Mouse (Mus musculus): ENCODE results near the gene Fam186b. TPM values are rescaled to one million over a fixed set of nuclear protein-coding genes. Genes with fewer than 3 reads are reported as not detected.
A peak's percentile ranks its signal among the peaks of the same experiment; 100 is the strongest.

The Fam186b gene
- polyA plus RNA-seq, 1 experiment = not detected

DNA sequence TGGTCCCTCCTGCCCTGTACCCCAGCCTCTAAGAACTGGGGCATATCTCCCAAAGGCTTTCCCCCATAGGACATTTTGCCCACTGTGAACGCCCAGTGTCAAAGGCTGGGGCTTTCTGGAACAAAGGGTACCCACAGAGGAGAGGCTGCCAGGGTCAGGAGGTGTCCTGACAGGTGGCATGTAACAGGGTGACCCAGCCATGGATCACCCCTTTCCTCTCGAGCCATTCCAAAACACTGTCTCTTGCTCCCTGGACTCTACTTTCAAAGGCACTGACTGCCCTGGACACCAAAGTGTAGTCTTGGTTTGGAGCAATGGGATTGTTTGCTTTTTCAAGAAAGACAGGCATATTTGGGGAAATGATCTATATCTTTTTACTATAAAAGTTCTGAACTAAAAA is 34.6 kb upstream of the Fam186b start:
- Histone ChIP-seq H3K27ac (replicated peaks; ENCODE audit: low read depth, low read length) (peak overlapping the region; percentile 58), H3K4me3 (ENCODE audit: insufficient read depth, low read depth, low read length) (no peak overlapping the region), H3K4me1 (ENCODE audit: control insufficient read depth, insufficient read depth, insufficient read length, low read length) (peaks cover 52% of the 10 kb centered on the region)

DNA sequence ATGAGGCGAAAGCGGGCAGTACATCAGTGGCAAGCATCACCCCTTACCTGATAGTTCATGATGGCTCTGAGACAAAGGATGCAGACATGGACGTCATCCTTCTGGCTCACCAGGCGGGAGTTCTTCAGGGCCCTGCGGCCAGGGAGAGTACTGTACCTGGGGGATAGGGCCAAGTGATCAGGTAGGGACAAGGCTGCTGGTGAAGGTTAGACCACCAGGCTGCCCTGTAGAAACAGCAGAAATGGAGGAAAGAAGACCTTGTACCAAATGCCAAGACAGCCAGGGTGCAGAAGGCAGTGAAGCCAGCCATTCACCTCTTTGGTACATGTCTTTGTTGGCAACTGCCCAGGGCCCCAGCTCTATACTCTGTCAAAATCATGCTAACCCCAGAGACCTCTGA is 32.3 kb upstream of the Fam186b start:
- Histone ChIP-seq H3K27ac (replicated peaks; ENCODE audit: low read depth, low read length) (peak overlapping the region; percentile 78), H3K4me1 (ENCODE audit: control insufficient read depth, insufficient read depth, insufficient read length, low read length) (peaks cover 50% of the 10 kb centered on the region), H3K4me3 (ENCODE audit: insufficient read depth, low read depth, low read length) (no peak overlapping the region)

DNA sequence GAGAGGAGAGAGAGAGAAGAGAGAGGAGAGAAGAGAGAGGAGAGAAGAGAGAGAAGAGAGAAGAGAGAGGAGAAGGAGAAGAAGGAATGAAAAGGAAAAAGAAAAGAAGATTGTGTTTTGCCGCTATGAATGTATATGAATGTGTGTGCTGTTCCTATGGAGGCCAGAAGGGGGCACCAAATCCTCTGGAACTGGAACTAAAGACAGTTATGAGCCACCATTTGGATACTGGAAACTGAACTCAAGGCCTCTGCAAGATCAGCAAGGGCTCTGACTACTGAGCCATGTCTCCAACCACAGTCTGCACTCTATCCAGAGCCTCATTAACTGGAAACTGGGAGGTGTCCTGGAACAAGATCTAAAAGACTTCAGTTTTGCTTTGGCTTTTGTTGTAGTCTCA is 31.3 kb upstream of the Fam186b start:
- Histone ChIP-seq H3K27ac (replicated peaks; ENCODE audit: low read depth, low read length) (peak overlapping the region; percentile 78), H3K4me3 (ENCODE audit: insufficient read depth, low read depth, low read length) (no peak overlapping the region), H3K4me1 (ENCODE audit: control insufficient read depth, insufficient read depth, insufficient read length, low read length) (peaks cover 42% of the 10 kb centered on the region)

DNA sequence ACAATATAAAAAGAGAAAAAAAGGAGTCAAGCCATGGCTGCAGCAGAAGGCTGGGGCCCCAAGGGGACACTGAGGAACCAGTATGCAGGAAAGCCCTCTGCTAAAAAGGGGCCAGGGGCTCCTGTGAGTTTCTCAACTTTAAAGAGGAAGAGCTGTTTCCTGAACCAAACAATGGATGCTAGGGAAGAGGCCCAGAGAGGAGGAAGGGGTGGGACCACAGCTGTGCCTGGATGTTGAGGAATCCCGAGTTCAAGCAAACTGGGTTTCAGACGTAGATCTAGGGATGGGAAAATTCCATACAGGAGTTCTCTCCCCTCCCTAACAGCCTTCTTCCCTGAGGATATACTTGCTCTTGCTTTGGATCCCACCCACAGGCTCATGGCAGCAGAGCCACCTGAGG is 30.7 kb upstream of the Fam186b start:
- no peak overlapping the region for H3K4me3 ChIP-seq (ENCODE audit: insufficient read depth, low read depth, low read length)
- peaks cover 36% of the 10 kb centered on the region for H3K4me1 ChIP-seq (ENCODE audit: control insufficient read depth, insufficient read depth, insufficient read length, low read length)
- peak overlapping the region; percentile 78 for H3K27ac ChIP-seq (replicated peaks; ENCODE audit: low read depth, low read length)

DNA sequence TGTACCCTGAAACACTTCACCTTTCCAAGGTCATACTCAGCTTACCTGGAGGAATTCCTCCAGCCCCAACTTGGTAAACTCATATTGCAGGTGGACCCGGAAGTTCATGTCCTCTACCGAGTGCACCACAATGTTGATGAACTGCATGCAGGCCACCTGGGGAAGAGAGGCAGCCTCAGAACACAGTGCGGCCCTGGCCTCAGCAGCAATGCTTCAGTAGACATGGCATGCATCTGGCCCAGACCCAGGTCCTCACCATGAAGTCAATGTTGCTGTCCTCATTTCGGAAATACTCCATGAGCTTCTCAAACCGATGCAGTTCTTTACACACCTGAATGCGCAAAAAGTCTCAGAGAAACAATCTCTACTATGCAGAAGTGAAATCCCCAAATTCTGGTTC is 29.9 kb upstream of the Fam186b start:
- Histone ChIP-seq H3K4me3 (ENCODE audit: insufficient read depth, low read depth, low read length) (no peak overlapping the region), H3K27ac (replicated peaks; ENCODE audit: low read depth, low read length) (peak overlapping the region; percentile 69), H3K4me1 (ENCODE audit: control insufficient read depth, insufficient read depth, insufficient read length, low read length) (peaks cover 34% of the 10 kb centered on the region)

DNA sequence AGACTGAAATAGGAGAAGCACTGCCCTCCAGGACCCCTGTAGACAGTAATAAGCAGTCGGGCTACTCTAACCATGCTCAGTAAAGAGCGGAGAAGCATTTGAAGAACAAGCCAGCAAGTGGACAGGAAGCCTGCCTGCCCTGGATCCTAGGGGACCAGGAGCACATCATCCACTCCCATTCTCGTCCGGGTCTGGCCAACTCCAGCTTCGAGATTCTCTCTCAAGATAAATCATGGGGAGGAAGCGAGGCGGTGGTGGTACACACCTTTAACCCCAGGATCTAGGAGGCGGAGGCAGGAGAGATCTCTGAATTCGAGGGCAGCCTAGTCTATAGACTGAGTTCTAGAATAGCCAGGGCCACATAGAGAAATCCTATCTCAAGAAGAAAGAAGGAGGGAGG is 28.5 kb upstream of the Fam186b start:
- peak overlapping the region; percentile 69 for H3K27ac ChIP-seq (replicated peaks; ENCODE audit: low read depth, low read length)
- no peak overlapping the region for H3K4me3 ChIP-seq (ENCODE audit: insufficient read depth, low read depth, low read length)
- H3K4me1 ChIP-seq (ENCODE audit: control insufficient read depth, insufficient read depth, insufficient read length, low read length) = peaks cover 32% of the 10 kb centered on the region

DNA sequence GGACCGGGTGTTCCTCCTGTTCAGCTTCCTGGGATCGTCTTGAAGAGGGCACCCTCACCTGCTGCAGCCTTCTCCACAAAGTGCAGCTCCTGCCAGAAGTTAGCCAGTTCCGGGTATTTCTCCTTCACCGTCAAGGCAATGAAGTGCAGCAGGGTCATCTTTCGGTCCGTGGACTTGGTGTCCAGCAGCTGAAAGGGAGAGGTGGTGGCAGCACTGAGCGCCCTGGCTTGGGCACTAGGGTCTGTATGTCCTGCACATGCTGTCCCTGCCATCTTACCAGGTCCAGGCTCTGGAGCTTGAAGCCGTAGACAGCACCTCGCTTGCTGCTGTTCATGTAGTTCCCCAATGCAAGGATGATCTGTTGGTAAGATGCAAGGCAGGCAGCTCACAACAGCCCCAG is 25.3 kb upstream of the Fam186b start:
- Histone ChIP-seq H3K27ac (replicated peaks; ENCODE audit: low read depth, low read length) (peak overlapping the region; percentile 58), H3K4me3 (ENCODE audit: insufficient read depth, low read depth, low read length) (no peak overlapping the region), H3K4me1 (ENCODE audit: control insufficient read depth, insufficient read depth, insufficient read length, low read length) (peaks cover 49% of the 10 kb centered on the region)

DNA sequence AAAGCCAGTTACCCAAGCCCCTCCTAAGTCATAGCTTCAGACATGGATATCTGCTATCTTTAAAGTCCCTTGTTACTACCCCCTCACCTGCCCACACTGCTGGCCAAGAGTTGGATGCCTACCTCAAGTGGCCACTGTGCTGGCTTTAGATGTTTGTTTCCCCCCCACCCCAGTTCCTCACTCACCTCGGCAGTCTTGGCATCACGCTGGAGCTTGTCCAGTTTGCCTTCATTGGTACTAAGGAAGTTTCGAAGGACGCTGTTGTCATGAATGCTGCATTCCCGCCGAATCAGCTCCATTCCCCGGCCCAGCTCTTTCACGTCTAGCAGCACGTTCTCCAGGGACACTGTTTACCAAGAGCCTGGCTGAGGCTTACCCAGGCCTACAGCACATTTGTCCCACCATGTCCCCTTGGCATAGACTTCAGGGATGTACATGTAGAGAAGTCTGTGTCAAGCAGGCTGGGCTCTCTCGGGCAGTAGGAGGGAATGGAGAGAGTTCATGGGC is 24.5 kb upstream of the Fam186b start:
- Histone ChIP-seq H3K27ac (replicated peaks; ENCODE audit: low read depth, low read length) (peak overlapping the region; percentile 84), H3K4me1 (ENCODE audit: control insufficient read depth, insufficient read depth, insufficient read length, low read length) (peaks cover 43% of the 10 kb centered on the region), H3K4me3 (ENCODE audit: insufficient read depth, low read depth, low read length) (no peak overlapping the region)

DNA sequence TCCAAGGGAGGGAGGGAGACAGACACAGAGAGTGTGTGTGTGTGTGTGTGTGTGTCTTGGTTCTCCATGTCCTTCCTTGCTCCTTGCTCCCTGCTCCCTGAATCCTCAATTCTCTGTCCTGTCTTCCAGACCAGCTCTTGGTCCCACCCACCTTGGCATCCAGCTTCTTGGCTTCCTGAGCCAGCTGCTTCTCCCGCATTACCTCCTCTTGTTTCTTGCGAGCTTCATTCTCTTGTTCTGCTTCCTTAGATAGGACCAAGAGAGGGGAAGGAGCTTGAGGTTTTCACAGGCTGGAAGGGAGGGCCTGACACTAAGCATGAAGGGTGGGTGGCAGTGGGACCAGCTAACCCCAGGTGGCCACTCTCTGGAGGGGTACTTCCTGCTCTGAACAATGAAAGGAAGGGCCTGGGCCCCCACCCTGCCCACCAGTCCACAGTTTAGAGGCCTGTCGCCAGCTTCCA is 23.8 kb upstream of the Fam186b start:
- Histone ChIP-seq H3K27ac (replicated peaks; ENCODE audit: low read depth, low read length) (peak overlapping the region; percentile 84), H3K4me3 (ENCODE audit: insufficient read depth, low read depth, low read length) (no peak overlapping the region), H3K4me1 (ENCODE audit: control insufficient read depth, insufficient read depth, insufficient read length, low read length) (peaks cover 42% of the 10 kb centered on the region)

DNA sequence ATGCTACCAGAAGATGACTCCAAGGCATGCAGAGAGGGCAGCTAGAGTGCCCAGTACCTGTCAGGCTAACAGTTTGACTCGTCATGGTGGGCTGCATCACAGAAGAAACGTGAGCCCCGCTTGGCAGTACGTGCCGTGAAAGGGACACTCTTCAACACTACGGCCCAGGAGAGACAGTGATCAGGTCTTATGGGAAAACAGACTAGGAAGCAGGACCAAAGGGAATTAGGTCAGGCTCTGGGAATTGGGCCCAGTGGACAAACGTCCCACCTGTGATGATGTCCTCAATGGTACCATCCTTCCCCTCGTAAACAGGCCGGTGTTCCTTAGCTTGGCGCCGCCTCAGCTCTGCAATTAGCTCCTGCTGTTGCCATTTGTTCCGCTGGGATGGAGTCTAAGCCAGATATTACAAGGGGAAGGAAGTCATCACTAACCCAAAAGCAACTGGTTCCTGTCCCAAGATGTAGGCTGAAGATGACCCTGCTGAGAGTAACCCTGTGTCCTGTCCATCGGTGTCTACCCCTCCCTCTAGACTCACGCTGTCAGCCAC is 23.2 kb upstream of the Fam186b start:
- Histone ChIP-seq H3K4me1 (ENCODE audit: control insufficient read depth, insufficient read depth, insufficient read length, low read length) (peaks cover 44% of the 10 kb centered on the region), H3K27ac (replicated peaks; ENCODE audit: low read depth, low read length) (peak overlapping the region; percentile 84), H3K4me3 (ENCODE audit: insufficient read depth, low read depth, low read length) (no peak overlapping the region)

DNA sequence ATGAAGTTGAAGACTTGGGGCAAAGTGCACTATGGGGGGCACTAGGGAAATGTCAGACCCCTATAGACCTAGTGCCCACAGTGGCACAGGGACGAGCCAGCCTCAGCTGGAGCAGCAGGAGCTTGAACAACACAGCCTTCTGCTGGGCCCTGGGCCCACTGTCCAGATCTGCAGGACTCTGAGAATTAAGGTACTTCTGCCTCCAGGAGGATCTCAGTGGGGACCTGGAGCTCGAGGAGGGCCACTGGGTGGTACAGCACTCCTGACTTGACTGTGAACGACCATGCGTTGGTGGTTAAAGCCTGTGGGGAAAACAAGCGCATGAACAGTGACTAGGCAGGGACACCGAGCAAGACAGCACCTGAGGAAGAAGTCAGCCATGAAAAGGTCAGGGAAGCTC is 22.4 kb upstream of the Fam186b start:
- Histone ChIP-seq H3K4me3 (ENCODE audit: insufficient read depth, low read depth, low read length) (no peak overlapping the region), H3K4me1 (ENCODE audit: control insufficient read depth, insufficient read depth, insufficient read length, low read length) (peaks cover 46% of the 10 kb centered on the region), H3K27ac (replicated peaks; ENCODE audit: low read depth, low read length) (peak overlapping the region; percentile 84)

DNA sequence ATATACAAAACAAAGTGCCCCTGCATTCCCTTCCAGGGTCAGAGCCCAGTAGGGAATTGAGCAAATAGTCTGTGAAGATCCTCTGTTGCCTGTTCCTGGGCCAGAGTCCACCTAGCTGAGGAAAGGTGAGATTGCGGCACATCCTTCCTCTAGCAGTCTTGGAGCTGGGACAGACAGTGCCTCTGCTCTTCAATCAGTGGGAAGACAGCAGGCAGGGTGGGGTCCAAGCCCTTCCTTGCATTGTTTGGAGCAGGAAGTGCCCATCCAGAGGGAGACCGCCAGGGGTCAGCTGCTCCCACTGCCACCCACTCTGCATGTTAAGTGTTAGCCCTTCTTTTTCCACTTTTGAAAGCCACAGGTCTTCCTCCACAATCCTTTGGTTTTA is 21.6 kb upstream of the Fam186b start:
- H3K27ac ChIP-seq (replicated peaks; ENCODE audit: low read depth, low read length) = peak overlapping the region; percentile 84
- no peak overlapping the region for H3K4me3 ChIP-seq (ENCODE audit: insufficient read depth, low read depth, low read length)
- H3K4me1 ChIP-seq (ENCODE audit: control insufficient read depth, insufficient read depth, insufficient read length, low read length) = peaks cover 46% of the 10 kb centered on the region

DNA sequence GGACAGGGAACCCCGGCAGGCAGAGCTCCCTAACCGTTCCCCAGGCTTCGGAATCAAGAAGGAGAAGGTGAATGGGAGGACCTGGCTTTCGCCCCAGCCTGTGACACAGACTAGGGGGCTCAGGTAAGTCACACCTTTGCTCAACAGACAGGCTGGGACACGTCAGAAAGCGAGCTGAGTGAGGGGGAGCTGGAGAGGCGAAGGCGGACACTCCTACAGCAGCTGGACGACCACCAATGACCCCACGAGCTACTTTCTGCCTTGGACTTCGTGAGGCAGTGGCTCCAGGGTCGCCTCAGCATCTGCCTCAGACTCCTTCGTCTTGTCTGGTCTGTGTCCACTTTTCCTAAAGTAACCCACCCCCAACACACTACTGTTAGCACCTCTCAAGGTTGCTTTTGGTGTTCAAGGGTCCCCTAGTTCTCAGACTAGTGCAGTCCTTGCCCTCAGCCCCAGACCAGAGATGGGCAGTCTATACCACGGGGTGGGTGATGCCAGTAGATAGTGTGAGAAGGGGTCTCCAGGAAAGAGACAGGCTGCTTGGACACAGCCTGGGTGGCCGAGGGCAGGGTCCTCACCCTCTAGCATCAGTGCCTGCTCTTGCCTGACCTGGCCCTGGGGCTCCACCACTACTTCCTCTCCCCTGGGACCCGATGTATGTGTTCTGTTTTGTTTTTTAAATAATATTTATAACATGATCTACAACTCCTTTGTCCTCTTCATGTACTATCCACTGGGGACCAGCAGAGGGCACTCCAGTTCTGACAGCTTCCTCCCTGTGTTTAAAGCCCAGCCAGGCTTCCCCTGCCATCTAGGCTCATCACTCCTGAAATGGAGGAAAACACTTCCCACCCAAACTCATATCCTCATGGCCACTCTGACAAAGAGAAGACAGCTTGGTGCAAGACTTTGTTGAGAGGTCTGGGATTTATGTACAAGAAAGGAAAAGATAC is 20.9 kb upstream of the Fam186b start:
- Histone ChIP-seq H3K27ac (replicated peaks; ENCODE audit: low read depth, low read length) (peak overlapping the region; percentile 84), H3K4me3 (ENCODE audit: insufficient read depth, low read depth, low read length) (no peak overlapping the region), H3K4me1 (ENCODE audit: control insufficient read depth, insufficient read depth, insufficient read length, low read length) (peaks cover 46% of the 10 kb centered on the region)

DNA sequence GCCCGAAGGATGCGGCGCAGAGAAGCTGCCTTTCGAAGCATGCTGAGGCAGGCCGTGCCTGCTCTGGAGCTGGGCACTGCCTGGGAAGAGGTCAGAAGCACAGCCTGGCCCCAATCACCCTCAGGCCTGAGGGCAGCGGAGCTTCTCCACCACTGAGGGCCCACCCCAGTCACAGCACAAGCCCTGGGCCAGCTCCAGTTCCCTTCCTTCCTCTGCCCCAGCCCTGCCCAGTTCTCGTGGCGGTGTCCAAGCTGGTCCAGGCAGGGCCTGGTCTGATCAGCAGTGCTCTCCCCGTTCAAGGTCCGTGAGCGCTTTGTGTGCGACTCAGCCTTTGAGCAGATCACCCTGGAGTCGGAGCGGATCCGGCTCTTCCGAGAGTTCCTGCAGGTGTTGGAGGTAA is 19.2 kb upstream of the Fam186b start:
- H3K4me3 ChIP-seq (ENCODE audit: insufficient read depth, low read depth, low read length) = no peak overlapping the region
- H3K4me1 ChIP-seq (ENCODE audit: control insufficient read depth, insufficient read depth, insufficient read length, low read length) = peaks cover 36% of the 10 kb centered on the region
- H3K27ac ChIP-seq (replicated peaks; ENCODE audit: low read depth, low read length) = peak overlapping the region; percentile 91; the same call in 1 of the 2 replicates

DNA sequence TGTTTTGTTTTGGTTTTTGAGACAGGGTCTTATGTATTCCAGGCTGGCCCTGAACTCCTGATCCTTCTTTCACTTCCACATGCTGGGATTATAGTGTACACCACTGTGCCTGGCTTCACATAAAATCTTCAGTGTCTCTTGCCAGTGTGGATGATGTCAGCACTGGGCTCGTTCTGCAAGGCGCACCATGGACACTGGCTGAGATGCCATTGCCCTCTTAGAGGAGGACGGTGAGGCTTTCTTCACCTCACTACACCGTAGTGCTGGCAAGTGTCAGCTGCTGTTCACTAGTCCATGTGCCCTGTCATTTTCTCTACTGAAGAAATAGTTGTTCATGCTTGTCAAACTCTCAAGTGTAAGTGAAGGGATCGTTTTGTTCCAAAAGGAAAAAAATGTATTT is 14.9 kb upstream of the Fam186b start:
- H3K4me3 ChIP-seq (ENCODE audit: insufficient read depth, low read depth, low read length) = no peak overlapping the region
- peaks cover 14% of the 10 kb centered on the region for H3K4me1 ChIP-seq (ENCODE audit: control insufficient read depth, insufficient read depth, insufficient read length, low read length)

More for the DNA sequence above, 14.9 kb upstream of the Fam186b start:
- no peak overlapping the region for H3K27ac ChIP-seq (replicated peaks; ENCODE audit: low read depth, low read length)

Data from brown adipose tissue, adult 24 weeks (tissue).